Mouse (Mus musculus): ENCODE measurements around the gene Spry1. TPM values are rescaled to one million over a fixed set of nuclear protein-coding genes. Genes with fewer than 3 reads are reported as not detected.

The Spry1 gene
- polyA plus RNA-seq, 1 experiment from 2014 or later = 18.5 TPM

GRCm38 (mm10) chr3:37692945-37693344, 53.2 kb downstream of the Spry1 start:
- DNase-seq (ENCODE audit: low spot score) (no peak), ATAC-seq (replicated peaks; ENCODE audit: low FRiP score, low TSS enrichment, low read depth) (no peak)
- Histone ChIP-seq H3K4me3 (ENCODE audit: low read depth, low read length) (no peak overlapping the region), H3K27ac (ENCODE audit: low read depth) (no peak overlapping the region), H3K36me3 (ENCODE audit: control insufficient read depth, insufficient read depth, low read length) (no peaks in the 10 kb centered on the region), H3K9ac (ENCODE audit: low read length) (no peak overlapping the region), H3K4me1 (replicated peaks; ENCODE audit: control insufficient read depth, insufficient read depth, low read length) (no peaks in the 10 kb centered on the region), H3K27me3 (replicated peaks; ENCODE audit: control insufficient read depth, insufficient read depth, low read length) (no peaks in the 10 kb centered on the region), H3K4me2 (ENCODE audit: low read length) (no peak overlapping the region), H3K9me3 (ENCODE audit: control insufficient read depth, low read length) (no peaks in the 10 kb centered on the region)
- WGBS = 83% methylated on average over 4 of the region's 4 CpGs

- Histone ChIP-seq H3K4me2 (ENCODE audit: low read length) (no peak overlapping the region), H3K36me3 (ENCODE audit: control insufficient read depth, insufficient read depth, low read length) (no peaks in the 10 kb centered on the region), H3K9ac (ENCODE audit: low read length) (no peak overlapping the region), H3K4me3 (ENCODE audit: low read depth, low read length) (no peak overlapping the region), H3K27me3 (replicated peaks; ENCODE audit: control insufficient read depth, insufficient read depth, low read length) (no peaks in the 10 kb centered on the region), H3K4me1 (replicated peaks; ENCODE audit: control insufficient read depth, insufficient read depth, low read length) (no peaks in the 10 kb centered on the region), H3K9me3 (ENCODE audit: control insufficient read depth, low read length) (no peaks in the 10 kb centered on the region), H3K27ac (ENCODE audit: low read depth) (no peak overlapping the region)
- DNase-seq (ENCODE audit: low spot score) (no peak), ATAC-seq (replicated peaks; ENCODE audit: low FRiP score, low TSS enrichment, low read depth) (no peak)
- 73% methylated on average over 8 of the region's 8 CpGs for whole genome bisulfite sequencing
Observed at GRCm38 (mm10) chr3:37693552-37693951, 53.8 kb downstream of the Spry1 start.

Other genes with a start within 250 kb of the Spry1 start
- gene Spata5, start 220.1 kb upstream of the Spry1 start, polyA plus RNA-seq (2014; fragmentation: Nextera tagmentation; extraction: Ambion mirVana) = 36.5 and 37.6 TPM in 2 replicates
- 5.3 and 9.3 TPM in 2 replicates for gene Nudt6, start 219.7 kb upstream of the Spry1 start, polyA plus RNA-seq (2014; fragmentation: Nextera tagmentation; extraction: Ambion mirVana)
- 5.2 and 6.0 TPM in 2 replicates for gene Gm5148, start 84.5 kb downstream of the Spry1 start, polyA plus RNA-seq (2014; fragmentation: Nextera tagmentation; extraction: Ambion mirVana)

All from intestine, embryonic 14.5 days (tissue).